Mouse (Mus musculus) CH12.LX (cell line): ENCODE measurements around the gene Treh.

Experiments
- CTCF ChIP-seq, 2 experiments: IDR thresholded peaks in 1 of 2; conservative IDR thresholded peaks in 1 of 2; 2 replicates each; pipeline ENCODE4 v1.5.1; 2011 to 2012; ENCODE audit warnings: low read depth in 2 of 2, low read length in 2 of 2, improper control_type of control experiment in 1 of 2, inconsistent platforms in 1 of 2, mild to moderate bottlenecking in 1 of 2, moderate library complexity in 1 of 2
- E2F4 ChIP-seq: IDR thresholded peaks from 2 replicates; pipeline ENCODE4 v1.6.1; 2011; ENCODE audit warnings: low read depth, low read length, improper control_type of control experiment; ENCODE audit not compliant: insufficient replicate concordance
- EP300 ChIP-seq: IDR thresholded peaks from 2 replicates; pipeline ENCODE4 v1.6.1; 2011; ENCODE audit warnings: low read length, improper control_type of control experiment
- ETS1 ChIP-seq: conservative IDR thresholded peaks from 2 replicates; pipeline ENCODE4 v1.6.1; 2012; ENCODE audit warnings: low read depth, mild to moderate bottlenecking, inconsistent platforms, low read length, improper control_type of control experiment, moderate library complexity
- HCFC1 ChIP-seq: IDR thresholded peaks from 2 replicates; pipeline ENCODE4 v1.6.1; 2012; ENCODE audit warnings: low read depth, mild to moderate bottlenecking, inconsistent platforms, low read length, improper control_type of control experiment
- JUND ChIP-seq: conservative IDR thresholded peaks from 2 replicates; pipeline ENCODE4 v1.6.1; 2011; ENCODE audit warnings: low read depth, low read length, improper control_type of control experiment
- MEF2A ChIP-seq: IDR thresholded peaks from 2 replicates; pipeline ENCODE4 v1.6.1; 2014; ENCODE audit warnings: low read depth, mild to moderate bottlenecking, inconsistent platforms, low read length, improper control_type of control experiment, borderline replicate concordance
- POLR2A ChIP-seq: IDR thresholded peaks from 2 replicates; pipeline ENCODE4 v1.6.1; 2011; ENCODE audit warnings: low read depth, mild to moderate bottlenecking, improper control_type of control experiment, low read length
- RAD21 ChIP-seq: IDR thresholded peaks from 2 replicates; pipeline ENCODE4 v1.6.1; 2011; ENCODE audit warnings: low read depth, mild to moderate bottlenecking, low read length, improper control_type of control experiment, moderate library complexity
- SMC3 ChIP-seq: IDR thresholded peaks from 2 replicates; pipeline ENCODE4 v1.6.1; 2011; ENCODE audit warnings: low read depth, low read length, improper control_type of control experiment
- ZKSCAN1 ChIP-seq: IDR thresholded peaks from 2 replicates; pipeline ENCODE4 v1.6.1; 2012; ENCODE audit warnings: low read depth, inconsistent platforms, low read length, improper control_type of control experiment, borderline replicate concordance

DNA sequence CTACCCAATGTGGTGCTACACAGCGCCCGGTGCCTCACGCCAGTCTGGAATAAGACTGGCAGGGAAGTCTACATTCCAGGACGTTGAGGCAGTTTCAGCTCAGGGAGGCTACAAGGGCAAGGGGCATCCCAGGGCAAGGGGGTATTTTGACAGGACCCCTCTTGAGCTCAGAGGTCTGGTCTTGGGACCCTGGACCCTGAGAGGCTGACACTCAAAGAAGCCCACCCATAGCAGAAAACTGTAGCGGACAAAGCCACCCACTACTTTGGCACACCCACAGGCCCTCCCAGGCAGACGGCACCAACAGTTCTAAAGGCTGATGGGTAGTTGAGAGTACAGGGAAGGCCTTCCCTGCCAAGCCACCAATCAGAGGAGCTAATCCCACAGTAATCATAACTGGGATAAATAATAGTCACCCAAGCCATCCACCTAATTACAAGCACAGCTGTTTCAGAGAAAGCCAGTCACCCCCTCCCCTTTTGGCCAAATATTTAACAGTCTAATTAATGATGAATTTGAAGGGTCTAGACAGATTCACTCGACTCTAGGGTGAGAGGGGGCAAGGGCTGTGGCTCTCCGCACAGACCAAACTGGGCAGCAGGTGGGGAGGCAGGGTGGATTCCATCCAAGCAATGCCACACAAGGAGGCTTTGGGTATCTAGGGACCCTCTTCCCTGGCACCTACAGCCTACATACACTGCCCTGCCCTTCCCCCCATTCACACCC, 46.8 kb downstream of the Treh start:
- TF ChIP-seq CTCF (conservative IDR thresholded peaks at IDR 0.05 in 1 of 2, IDR thresholded peaks at IDR 0.05 in 1 of 2; ENCODE audit: low read depth in 2 of 2, low read length in 2 of 2), result no peak
- TF ChIP-seq JUND, result no peak
- no peak for TF ChIP-seq ZKSCAN1
- no peak for TF ChIP-seq EP300
- no peak for TF ChIP-seq POLR2A
- no peak; the same call in 1 of the 2 replicates for TF ChIP-seq MEF2A
- TF ChIP-seq ETS1, result no peak
- no peak for TF ChIP-seq HCFC1
- TF ChIP-seq E2F4, result no peak
- TF ChIP-seq RAD21, result no peak
- TF ChIP-seq SMC3, result no peak
